Mouse (Mus musculus) embryonic facial prominence, embryonic 11.5 days (tissue): ENCODE measurements around the gene Nkg7. TPM values are rescaled to one million over a fixed set of nuclear protein-coding genes. Genes with fewer than 3 reads are reported as not detected.

ENCODE experiments used
- microRNA-seq: library from miRNA; unstranded; fragments of <30 nt; microRNA quantifications from one replicate; pipeline ENCODE4, GENCODE M21; 2016; ENCODE audit warnings: borderline number of aligned reads
- polyA plus RNA-seq: library from polyadenylated mRNA; unstranded; fragments of >200 nt; fragmentation: Nextera tagmentation; extraction: Ambion mirVana; gene quantifications from 2 replicates; pipeline ENCODE4 v1.2.1, GENCODE M21; 2014

The Nkg7 gene
- polyA plus RNA-seq, 1 experiment from 2014 or later: 0.43 TPM

Small RNA genes lying within 50 kb of the gene (microRNA-seq; reads per million reads assigned to microRNA genes)
- 1.9 reads per million for gene Mir7051

Other genes starting within 250 kb of the Nkg7 start
- 17.9 and 20.4 TPM in 2 replicates for gene Zfp715, start 123.8 kb upstream of the Nkg7 start, polyA plus RNA-seq
- gene Siglecf, start 85.7 kb upstream of the Nkg7 start, polyA plus RNA-seq: 0.10 TPM in 1 of 2 replicates, not detected in the other
- 0.07 and 0.08 TPM in 2 replicates for gene Siglecg, start 28.9 kb upstream of the Nkg7 start, polyA plus RNA-seq
- gene Lim2, start 9.4 kb upstream of the Nkg7 start, polyA plus RNA-seq: 0.24 and 2.4 TPM in 2 replicates
- not detected in 2 replicates for gene Cldnd2, start 3.7 kb downstream of the Nkg7 start, polyA plus RNA-seq
- gene Etfb, start 7.0 kb downstream of the Nkg7 start, polyA plus RNA-seq: 240 and 251 TPM in 2 replicates
- not detected in 2 replicates for gene Gm45233, start 7.1 kb downstream of the Nkg7 start, polyA plus RNA-seq
- 1.7 and 2.0 TPM in 2 replicates for gene Vsig10l, start 26.1 kb downstream of the Nkg7 start, polyA plus RNA-seq
- gene Iglon5, start 53.0 kb downstream of the Nkg7 start, polyA plus RNA-seq: 1.1 and 1.5 TPM in 2 replicates
- gene 4931406B18Rik, start 68.9 kb downstream of the Nkg7 start, polyA plus RNA-seq: not detected in 2 replicates
- gene Cd33, start 107.4 kb downstream of the Nkg7 start, polyA plus RNA-seq: 1.3 and 1.5 TPM in 2 replicates
- 5.4 and 7.1 TPM in 2 replicates for gene Zfp658, start 125.2 kb downstream of the Nkg7 start, polyA plus RNA-seq
- gene Zfp719, start 142.5 kb downstream of the Nkg7 start, polyA plus RNA-seq: 19.3 and 19.6 TPM in 2 replicates
- 0.14 and 0.67 TPM in 2 replicates for gene Zfp819, start 170.1 kb downstream of the Nkg7 start, polyA plus RNA-seq
- not detected in 2 replicates for gene Ceacam18, start 197.6 kb downstream of the Nkg7 start, polyA plus RNA-seq
- 0.32 TPM in 1 of 2 replicates, not detected in the other for gene Siglece, start 223.1 kb downstream of the Nkg7 start, polyA plus RNA-seq
- 8.1 and 9.1 TPM in 2 replicates for gene Ctu1, start 234.9 kb downstream of the Nkg7 start, polyA plus RNA-seq